Mouse (Mus musculus) spleen, embryonic (tissue): ENCODE measurements at regions not wholly inside any gene's neighbourhood (a gene's known extent, or its start where the extent isn't known, plus 50 kb on each side); places are given as distances from the start of the nearest gene placed in this dataset.

Experiments
- CTCF ChIA-PET: fragments of 350-600 bp; sonication (Branson Sonifier 250); formaldehyde crosslinking; loops from one replicate; lab custom pipeline; 2022; lab: Charles Lee

DNA sequence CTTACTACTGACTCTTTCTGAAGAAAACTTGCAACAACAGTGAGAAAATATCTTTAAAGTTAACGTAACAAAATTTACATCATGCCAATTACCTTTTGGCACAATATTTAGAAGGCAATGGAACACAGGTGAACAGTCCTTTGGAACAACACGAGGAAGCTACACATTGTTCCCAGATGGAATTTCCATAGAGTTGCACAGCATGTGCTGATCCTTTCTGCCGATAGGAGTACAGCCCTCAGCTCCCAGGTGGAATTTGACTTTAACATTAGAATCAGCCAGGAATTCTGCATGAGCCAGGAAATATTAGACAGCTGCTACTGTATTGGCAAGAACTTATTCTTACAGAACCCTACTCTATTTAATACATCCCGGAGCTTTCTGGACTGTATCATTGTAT is 948.3 kb downstream of the 1190002N15Rik start:
- CTCF ChIA-PET: no interaction called here

DNA sequence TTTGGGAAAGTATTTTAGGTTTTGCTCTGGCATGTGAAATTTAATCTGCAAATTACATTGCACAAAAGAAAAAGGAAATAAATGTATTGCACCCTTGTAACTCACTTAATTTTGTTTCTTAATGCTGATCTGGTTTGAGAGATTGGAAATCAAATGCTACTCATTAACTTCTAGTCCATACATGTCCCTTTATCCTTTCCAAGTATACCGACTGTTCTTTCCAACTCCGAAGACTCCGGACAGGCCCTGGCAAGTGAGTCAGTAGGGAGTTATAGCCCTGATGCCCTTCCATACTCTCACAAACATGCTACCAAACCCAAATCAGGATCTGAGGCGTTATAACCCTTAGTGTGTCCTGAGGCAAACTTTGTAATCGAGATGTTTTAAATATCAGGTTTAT is 949.9 kb downstream of the 1190002N15Rik start:
- CTCF ChIA-PET: no interaction called here

DNA sequence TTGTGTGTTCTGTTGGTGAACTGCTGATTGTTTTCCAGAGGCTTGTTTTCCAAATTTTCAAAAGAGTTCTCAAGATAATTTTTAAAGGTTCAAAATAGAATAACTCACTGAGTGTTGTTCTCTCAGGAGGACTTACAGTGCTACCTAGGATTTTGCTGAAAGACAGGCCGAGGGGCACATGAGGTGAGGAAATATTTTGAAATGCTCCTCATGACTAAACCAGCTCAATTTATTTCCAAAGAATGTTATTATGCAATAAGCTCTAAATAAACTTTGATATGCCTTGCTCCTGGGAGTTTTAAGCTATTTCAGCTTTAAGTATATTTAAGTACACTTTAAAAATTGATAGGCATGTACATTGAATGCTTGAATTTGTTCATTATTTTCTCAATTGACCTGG is 951.0 kb downstream of the 1190002N15Rik start:
- CTCF ChIA-PET: interaction anchor here (0.5 kb wide), 1 partner anchor 51 kb away, joined by 3 read pairs; no protein-coding TSS in a partner anchor

DNA sequence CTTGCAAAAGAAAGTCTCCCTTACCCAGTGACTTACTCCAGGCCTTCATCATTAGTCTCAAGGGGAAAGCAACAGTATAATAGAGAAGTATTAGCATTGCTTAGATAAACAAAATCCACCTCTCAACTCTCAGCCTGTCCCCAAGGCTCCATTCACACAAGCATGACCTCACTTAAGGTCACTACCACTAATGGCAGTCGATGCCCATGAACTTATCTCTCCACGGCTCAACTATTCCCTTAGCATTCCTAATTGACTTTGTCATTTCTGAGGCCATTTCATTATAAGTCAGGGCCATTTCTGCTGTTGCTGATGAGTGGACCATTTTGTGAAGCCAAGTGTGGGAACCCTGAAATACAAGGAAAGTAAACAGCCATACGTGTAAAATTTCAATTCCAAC is 953.3 kb downstream of the 1190002N15Rik start:
- CTCF ChIA-PET: no interaction called here
